Mouse (Mus musculus): ENCODE measurements around the gene Ccdc146.

DNA sequence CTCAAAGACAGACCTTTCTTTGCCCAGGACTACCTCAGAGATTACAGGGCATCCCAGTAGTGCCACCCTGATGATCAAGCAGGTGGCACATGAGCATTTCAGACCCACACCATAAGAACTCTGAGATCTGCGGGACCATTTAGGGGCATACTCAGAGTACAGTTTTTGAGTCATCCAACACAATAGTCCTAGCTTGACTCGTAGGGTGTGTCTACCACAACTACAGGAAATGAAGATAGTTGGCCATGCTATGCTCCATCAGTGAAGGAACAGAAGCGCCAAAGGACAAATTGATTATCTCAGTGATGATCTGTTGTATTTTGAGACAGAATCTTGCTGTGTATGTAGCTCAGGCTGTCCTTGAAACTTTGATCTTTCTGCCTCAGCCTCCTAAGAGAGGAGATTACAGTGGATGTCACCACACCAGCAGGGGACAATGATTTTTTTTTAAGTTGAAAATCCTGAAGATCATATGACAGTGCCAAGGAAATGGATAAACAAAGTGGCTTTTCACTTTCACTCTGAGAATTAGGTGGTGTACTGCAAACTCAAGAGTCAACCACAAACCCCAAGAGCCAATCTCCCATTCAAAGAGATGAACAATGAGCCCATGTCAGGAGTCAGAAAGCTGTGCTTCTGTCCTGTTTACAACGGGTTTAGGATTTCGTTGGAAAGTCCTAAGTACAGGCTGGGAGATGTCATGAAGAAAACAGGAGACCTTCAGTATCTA, 54.1 kb downstream of the Ccdc146 start:
- no peak for TF ChIP-seq CTCF (conservative IDR thresholded peaks at IDR 0.05; ENCODE audit: low read length)
- no peak for TF ChIP-seq POU5F1 (IDR thresholded peaks at IDR 0.05; ENCODE audit: borderline replicate concordance, low read length)
